Mouse (Mus musculus): ENCODE results near the gene Kcnn1.

DNA sequence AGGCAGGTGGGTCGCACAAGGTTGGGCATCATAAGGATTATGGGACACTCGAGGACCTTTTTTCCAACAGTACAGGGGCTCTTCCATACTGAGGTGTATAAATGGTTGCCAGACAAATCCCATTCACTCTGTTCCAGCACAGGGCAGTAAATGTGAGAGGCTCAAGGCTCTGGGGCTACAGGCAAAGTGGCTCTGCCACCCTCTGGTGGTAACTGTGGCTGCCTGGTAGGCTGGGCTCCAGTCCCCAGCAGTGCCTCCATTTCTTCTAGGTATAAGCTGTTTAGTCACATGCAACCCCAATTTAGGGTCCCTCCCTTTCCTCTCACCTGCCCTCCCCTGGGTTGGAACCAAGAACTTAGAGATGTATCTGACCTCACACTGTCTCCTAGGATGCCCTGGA lies 67.7 kb downstream of the Kcnn1 start:
- TF ChIP-seq CTCF (IDR thresholded peaks at IDR 0.05; ENCODE audit: low read depth) (peak; percentile 61), EP300 (optimal IDR thresholded peaks at IDR 0.05) (no peak)

Measured in stomach, postnatal 0 days (tissue).